Mouse (Mus musculus): ENCODE data around the gene Tubgcp2. TPM values are rescaled to one million over a fixed set of nuclear protein-coding genes. Genes with fewer than 3 reads are reported as not detected.

Tubgcp2 gene
- total and polyA plus RNA-seq, 3 experiments = 12.2 to 51.8 (median 33.9) TPM

DNA sequence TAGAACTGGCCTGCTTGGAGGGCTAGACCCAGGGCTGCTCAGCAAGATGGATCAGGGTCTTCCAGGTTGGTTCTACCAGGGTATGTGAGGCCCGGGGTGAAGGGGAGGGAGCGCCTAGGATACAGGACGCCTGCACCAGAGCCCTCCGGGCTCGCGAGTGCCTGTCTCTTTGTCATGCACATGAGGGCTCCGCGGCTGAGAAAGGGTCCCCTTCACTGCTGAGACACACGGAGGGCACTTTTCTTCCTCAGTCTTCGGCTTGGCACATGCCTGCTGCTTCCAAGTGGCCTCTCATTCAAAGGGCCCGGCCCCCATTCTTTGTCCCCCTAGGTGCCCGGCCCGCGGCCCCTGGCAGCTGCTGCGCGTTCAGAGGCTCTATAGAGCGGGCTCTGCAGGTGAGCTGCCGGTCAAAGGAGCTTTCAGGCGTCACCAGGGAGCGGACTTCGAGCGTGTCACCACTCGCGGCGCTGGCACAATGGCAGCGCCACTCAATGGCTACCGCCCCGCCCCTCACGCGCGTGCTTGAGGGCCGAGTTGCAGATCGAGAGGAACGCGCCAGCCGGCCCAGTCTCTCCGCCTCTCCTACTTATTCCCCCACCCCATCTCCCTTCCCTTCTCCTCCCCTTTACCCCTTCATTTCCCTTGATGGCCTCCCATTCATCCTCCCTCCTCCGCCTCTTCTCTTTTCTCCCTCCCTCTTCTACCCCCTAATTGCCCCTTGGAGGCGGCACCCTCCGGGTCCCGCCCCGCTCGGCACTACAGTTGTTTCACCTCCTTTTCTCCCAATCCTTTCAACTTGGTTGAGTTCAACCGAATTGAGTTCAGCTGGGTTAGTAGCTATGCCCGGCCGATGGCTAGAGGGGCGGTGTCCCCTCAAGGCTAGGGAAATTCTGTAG lies 24.7 kb upstream of the Tubgcp2 start:
- Histone ChIP-seq H3K27me3 (ENCODE audit: insufficient read depth, low read length) (peaks cover 58% of the 10 kb centered on the region), H3K4me1 (ENCODE audit: insufficient read depth, low read depth, low read length) (no peaks in the 10 kb centered on the region), H3K36me3 (replicated peaks) (no peaks in the 10 kb centered on the region), H3K9me3 (replicated peaks) (no peaks in the 10 kb centered on the region), H3K4me3 (ENCODE audit: low read depth, low read length) (no peak overlapping the region)
- no peak for DNase-seq (ENCODE audit: low spot score)
- ATAC-seq (ENCODE audit: extremely low read depth, insufficient number of reproducible peaks, low FRiP score, poor library complexity, severe bottlenecking) = no peak
- TF ChIP-seq GATA1 (IDR thresholded peaks at IDR 0.05; ENCODE audit: borderline replicate concordance, low read length) (no peak), POLR2AphosphoS5 (IDR thresholded peaks at IDR 0.05; ENCODE audit: insufficient replicate concordance, low read depth, low read length) (no peak), CTCF (IDR thresholded peaks at IDR 0.05; ENCODE audit: low read depth, low read length) (no peak), TAL1 (conservative IDR thresholded peaks at IDR 0.05; ENCODE audit: low read depth, low read length) (no peak), GATA2 (IDR thresholded peaks at IDR 0.05; ENCODE audit: borderline replicate concordance, low read depth, low read length) (no peak)

DNA sequence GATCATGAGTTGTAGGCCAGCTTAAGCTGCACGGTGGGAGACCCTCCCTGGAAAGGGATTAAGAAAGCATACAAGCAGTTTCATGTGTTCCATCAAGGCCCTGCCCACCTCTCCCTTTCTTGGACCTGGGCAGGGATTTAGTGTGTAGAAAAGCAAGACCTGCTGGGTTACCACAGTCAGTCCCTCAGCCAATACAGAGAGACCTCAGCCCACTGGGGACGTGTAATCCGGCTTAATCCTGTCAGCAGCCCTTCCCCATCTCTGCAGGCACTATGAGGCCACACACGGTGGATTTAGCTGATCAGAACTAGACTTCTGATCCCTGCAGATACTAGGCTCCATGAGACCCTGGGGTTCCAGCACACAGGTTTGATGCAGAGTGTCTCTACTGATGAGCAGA lies 23.1 kb upstream of the Tubgcp2 start:
- no peak overlapping the region for H3K4me3 ChIP-seq (ENCODE audit: low read depth, low read length)
- H3K9me3 ChIP-seq (replicated peaks) = no peaks in the 10 kb centered on the region
- peaks cover 56% of the 10 kb centered on the region for H3K27me3 ChIP-seq (ENCODE audit: insufficient read depth, low read length)
- TF ChIP-seq GATA2 (IDR thresholded peaks at IDR 0.05; ENCODE audit: borderline replicate concordance, low read depth, low read length) (no peak), POLR2AphosphoS5 (IDR thresholded peaks at IDR 0.05; ENCODE audit: insufficient replicate concordance, low read depth, low read length) (no peak)
- no peaks in the 10 kb centered on the region for H3K4me1 ChIP-seq (ENCODE audit: insufficient read depth, low read depth, low read length)
- H3K36me3 ChIP-seq (replicated peaks) = no peaks in the 10 kb centered on the region
- ATAC-seq (ENCODE audit: extremely low read depth, insufficient number of reproducible peaks, low FRiP score, poor library complexity, severe bottlenecking) (no peak), DNase-seq (ENCODE audit: low spot score) (no peak)

DNA sequence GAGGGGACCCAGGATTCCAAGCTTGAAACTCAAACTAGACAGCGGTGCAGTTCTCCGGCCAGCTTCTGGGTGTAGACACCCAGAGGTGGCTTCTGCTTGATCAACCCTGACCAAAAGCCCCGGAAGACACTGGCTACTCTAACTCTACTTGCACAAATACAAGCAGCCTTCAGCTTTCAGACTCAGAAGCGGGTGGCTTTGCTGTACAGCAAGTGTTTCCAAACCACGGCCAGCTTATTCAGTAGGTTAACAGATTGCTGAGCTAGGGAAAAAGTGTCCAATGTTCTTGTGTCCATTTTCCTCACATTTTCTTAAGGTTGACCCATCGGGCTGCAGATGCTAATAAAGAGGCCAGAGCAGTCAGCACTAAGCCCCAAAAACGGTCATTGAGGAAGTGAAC lies 22.1 kb upstream of the Tubgcp2 start:
- Histone ChIP-seq H3K9me3 (replicated peaks) (no peaks in the 10 kb centered on the region), H3K4me1 (ENCODE audit: insufficient read depth, low read depth, low read length) (no peaks in the 10 kb centered on the region), H3K27me3 (ENCODE audit: insufficient read depth, low read length) (peaks cover 54% of the 10 kb centered on the region), H3K4me3 (ENCODE audit: low read depth, low read length) (no peak overlapping the region), H3K36me3 (replicated peaks) (no peaks in the 10 kb centered on the region)
- ATAC-seq (ENCODE audit: extremely low read depth, insufficient number of reproducible peaks, low FRiP score, poor library complexity, severe bottlenecking) = no peak
- no peak for DNase-seq (ENCODE audit: low spot score)
- TF ChIP-seq GATA1 (IDR thresholded peaks at IDR 0.05; ENCODE audit: borderline replicate concordance, low read length) (no peak), GATA2 (IDR thresholded peaks at IDR 0.05; ENCODE audit: borderline replicate concordance, low read depth, low read length) (no peak), POLR2AphosphoS5 (IDR thresholded peaks at IDR 0.05; ENCODE audit: insufficient replicate concordance, low read depth, low read length) (no peak), CTCF (IDR thresholded peaks at IDR 0.05; ENCODE audit: low read depth, low read length) (no peak), TAL1 (conservative IDR thresholded peaks at IDR 0.05; ENCODE audit: low read depth, low read length) (no peak)

DNA sequence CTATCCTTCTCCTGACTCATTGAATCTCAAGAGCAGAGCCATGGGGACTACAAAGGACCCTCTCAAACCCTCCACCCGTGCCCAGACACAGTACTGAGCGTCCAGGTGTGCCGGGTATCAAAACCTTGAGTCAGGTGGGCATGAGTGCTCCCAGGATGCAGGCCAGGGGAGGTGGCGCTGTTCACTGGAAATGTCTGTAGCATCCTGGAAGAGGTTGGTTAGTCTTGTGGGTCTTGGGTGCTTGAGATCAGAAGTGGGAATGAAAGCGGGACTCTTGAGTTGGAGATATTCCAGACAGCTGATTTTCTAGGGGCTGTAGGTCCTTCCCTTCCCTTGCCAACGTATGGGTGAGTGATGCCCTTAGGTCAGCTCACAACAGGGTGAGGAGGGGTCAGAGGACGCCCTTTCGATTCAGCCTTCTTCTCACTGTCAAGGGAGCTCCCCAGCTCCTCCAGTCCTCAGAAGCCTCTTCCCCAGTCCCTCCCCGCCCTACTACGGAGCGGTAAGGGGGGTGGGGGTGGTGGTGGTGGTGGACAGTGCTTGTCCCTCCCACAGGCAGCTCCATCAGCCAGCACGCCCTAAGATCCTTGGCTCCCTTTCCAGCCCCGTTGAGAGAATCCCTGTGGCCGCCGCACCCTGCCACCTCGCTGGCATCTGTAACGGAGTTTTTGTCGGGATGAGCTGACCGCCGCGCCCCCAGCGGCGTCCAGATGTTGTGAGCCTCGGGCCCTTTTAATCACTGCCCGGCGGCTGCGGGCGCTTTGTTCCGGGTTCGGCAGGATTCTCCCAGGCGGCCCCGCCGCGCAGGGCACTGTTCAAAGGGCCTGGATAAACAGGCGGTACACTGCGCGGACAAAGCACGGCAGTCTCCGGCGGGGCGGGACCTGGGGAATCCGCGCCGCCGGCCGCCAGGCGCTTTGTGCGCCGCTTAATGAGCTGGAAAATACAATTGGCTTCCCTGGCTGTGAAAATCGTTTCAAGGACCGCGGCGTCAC lies 21.2 kb upstream of the Tubgcp2 start:
- no peak for DNase-seq (ENCODE audit: low spot score)
- no peak for TF ChIP-seq POLR2AphosphoS5 (IDR thresholded peaks at IDR 0.05; ENCODE audit: insufficient replicate concordance, low read depth, low read length)
- TF ChIP-seq GATA2 (IDR thresholded peaks at IDR 0.05; ENCODE audit: borderline replicate concordance, low read depth, low read length) = no peak
- no peak for TF ChIP-seq CTCF (IDR thresholded peaks at IDR 0.05; ENCODE audit: low read depth, low read length)
- TF ChIP-seq TAL1 (conservative IDR thresholded peaks at IDR 0.05; ENCODE audit: low read depth, low read length) = no peak
- no peak for TF ChIP-seq GATA1 (IDR thresholded peaks at IDR 0.05; ENCODE audit: borderline replicate concordance, low read length)
- Histone ChIP-seq H3K4me3 (ENCODE audit: low read depth, low read length) (no peak overlapping the region), H3K27me3 (ENCODE audit: insufficient read depth, low read length) (peaks cover 59% of the 10 kb centered on the region), H3K36me3 (replicated peaks) (no peaks in the 10 kb centered on the region), H3K4me1 (ENCODE audit: insufficient read depth, low read depth, low read length) (no peaks in the 10 kb centered on the region), H3K9me3 (replicated peaks) (no peaks in the 10 kb centered on the region)
- ATAC-seq (ENCODE audit: extremely low read depth, insufficient number of reproducible peaks, low FRiP score, poor library complexity, severe bottlenecking) = no peak

DNA sequence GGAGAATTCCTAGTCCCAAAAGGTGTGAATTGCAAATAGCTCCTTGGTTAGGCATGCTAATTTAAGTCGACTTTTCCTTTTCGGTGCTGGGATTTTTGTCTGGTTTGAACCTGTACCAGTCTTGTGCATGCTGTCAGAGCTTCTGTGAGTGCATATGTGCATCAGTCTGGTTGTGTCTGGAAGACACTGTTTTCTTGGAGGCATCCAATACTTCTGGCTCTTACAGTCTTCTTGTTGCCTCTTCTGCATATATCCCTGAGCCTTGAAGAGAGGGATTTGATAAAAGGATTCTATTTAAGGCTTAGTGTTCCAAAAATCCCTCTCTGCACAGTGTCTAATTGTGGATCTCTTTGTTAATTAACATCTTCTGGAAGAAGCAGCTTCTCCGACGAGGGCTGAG lies 17.7 kb upstream of the Tubgcp2 start:
- H3K36me3 ChIP-seq (replicated peaks) = no peaks in the 10 kb centered on the region

More for the DNA sequence above, 17.7 kb upstream of the Tubgcp2 start:
- TF ChIP-seq GATA1 (IDR thresholded peaks at IDR 0.05; ENCODE audit: borderline replicate concordance, low read length) (no peak), TAL1 (conservative IDR thresholded peaks at IDR 0.05; ENCODE audit: low read depth, low read length) (no peak), POLR2AphosphoS5 (IDR thresholded peaks at IDR 0.05; ENCODE audit: insufficient replicate concordance, low read depth, low read length) (no peak), CTCF (IDR thresholded peaks at IDR 0.05; ENCODE audit: low read depth, low read length) (no peak), GATA2 (IDR thresholded peaks at IDR 0.05; ENCODE audit: borderline replicate concordance, low read depth, low read length) (no peak)
- Histone ChIP-seq H3K4me1 (ENCODE audit: insufficient read depth, low read depth, low read length) (no peaks in the 10 kb centered on the region; the same call in 1 of the 2 replicates), H3K27me3 (ENCODE audit: insufficient read depth, low read length) (peaks cover 42% of the 10 kb centered on the region), H3K4me3 (ENCODE audit: low read depth, low read length) (no peak overlapping the region), H3K9me3 (replicated peaks) (no peaks in the 10 kb centered on the region)
- ATAC-seq (ENCODE audit: extremely low read depth, insufficient number of reproducible peaks, low FRiP score, poor library complexity, severe bottlenecking) (no peak), DNase-seq (ENCODE audit: low spot score) (no peak)

All from G1E (cell line).